Mouse (Mus musculus): ENCODE results near the gene Tmem150c. TPM values are rescaled to one million over a fixed set of nuclear protein-coding genes. Genes with fewer than 3 reads are reported as not detected.

Gene Tmem150c
- polyA plus RNA-seq, 2 experiments = 0.24 to 0.37 TPM

- H3K9ac ChIP-seq (replicated peaks) = no peak overlapping the region
- H3K4me3 ChIP-seq (ENCODE audit: insufficient read depth in 1 of 2, low read depth in 2 of 2, low read length in 2 of 2) = no peak overlapping the region
- no peak for TF ChIP-seq CTCF (IDR thresholded peaks at IDR 0.05; ENCODE audit: low read depth)
- no peak for TF ChIP-seq EP300 (IDR thresholded peaks at IDR 0.05; ENCODE audit: low read depth)
- 74% methylated on average over 9 of the region's 9 CpGs for WGBS (ENCODE audit: insufficient replicate concordance)
- no peaks in the 10 kb centered on the region for H3K9me3 ChIP-seq (ENCODE audit: control insufficient read depth, low read length)
- no peaks in the 10 kb centered on the region for H3K36me3 ChIP-seq (replicated peaks; ENCODE audit: control insufficient read depth, insufficient read depth, low read depth)
- H3K4me1 ChIP-seq (replicated peaks; ENCODE audit: control insufficient read depth in 2 of 2, insufficient read depth in 2 of 2, low read length in 1 of 2) = no peaks in the 10 kb centered on the region
- H3K4me2 ChIP-seq (ENCODE audit: low read depth) = no peak overlapping the region
- H3K27ac ChIP-seq = no peak overlapping the region
- DNase-seq (ENCODE audit: low read depth in 3 of 3, low spot score in 3 of 3) (no peak), ATAC-seq (ENCODE audit: insufficient read depth) (no peak)
- H3K27me3 ChIP-seq (ENCODE audit: control insufficient read depth, insufficient read depth, low read length) = no peaks in the 10 kb centered on the region
Observed at GRCm38 (mm10) chr5:100108866-100109265, 50.7 kb downstream of the Tmem150c start.

GRCm38 (mm10) chr5:100102395-100102794 lies 57.2 kb downstream of the Tmem150c start:
- no peak overlapping the region for H3K4me2 ChIP-seq (ENCODE audit: low read depth)
- H3K4me3 ChIP-seq (ENCODE audit: insufficient read depth in 1 of 2, low read depth in 2 of 2, low read length in 2 of 2) = no peak overlapping the region
- no peak overlapping the region for H3K9ac ChIP-seq (replicated peaks)
- DNase-seq (ENCODE audit: low read depth in 3 of 3, low spot score in 3 of 3) (no peak), ATAC-seq (ENCODE audit: insufficient read depth) (no peak)
- no peaks in the 10 kb centered on the region for H3K36me3 ChIP-seq (replicated peaks; ENCODE audit: control insufficient read depth, insufficient read depth, low read depth)
- no peak overlapping the region for H3K27ac ChIP-seq
- 50% methylated on average over 1 of the region's 1 CpGs for WGBS (ENCODE audit: insufficient replicate concordance)
- H3K4me1 ChIP-seq (replicated peaks; ENCODE audit: control insufficient read depth in 2 of 2, insufficient read depth in 2 of 2, low read length in 1 of 2) = no peaks in the 10 kb centered on the region
- no peaks in the 10 kb centered on the region for H3K9me3 ChIP-seq (ENCODE audit: control insufficient read depth, low read length)
- TF ChIP-seq EP300 (IDR thresholded peaks at IDR 0.05; ENCODE audit: low read depth) (no peak), CTCF (IDR thresholded peaks at IDR 0.05; ENCODE audit: low read depth) (no peak)
- no peaks in the 10 kb centered on the region for H3K27me3 ChIP-seq (ENCODE audit: control insufficient read depth, insufficient read depth, low read length)

DNA sequence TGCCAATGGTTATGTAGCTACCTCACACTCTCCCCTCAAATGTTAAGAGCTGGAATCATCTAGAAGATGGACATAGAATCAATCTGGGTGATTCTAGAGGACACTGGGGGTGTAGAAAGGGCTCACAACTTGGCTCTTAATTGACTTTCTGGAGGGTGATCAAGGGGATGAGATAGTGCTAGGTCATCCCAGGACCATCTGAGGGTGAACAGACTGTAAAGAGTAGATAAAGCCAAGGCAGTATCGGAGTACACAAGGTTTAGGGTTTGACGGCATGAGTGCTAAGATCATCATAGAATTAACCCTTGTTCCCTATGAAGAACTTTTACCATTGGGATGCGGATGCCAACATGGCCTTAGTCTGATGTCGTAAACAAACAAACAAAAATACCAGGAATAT lies 61.6 kb downstream of the Tmem150c start:
- ATAC-seq (ENCODE audit: insufficient read depth) = no peak
- H3K9ac ChIP-seq (replicated peaks) = no peak overlapping the region

GRCm38 (mm10) chr5:100096955-100097354 lies 62.7 kb downstream of the Tmem150c start:
- H3K36me3 ChIP-seq (replicated peaks; ENCODE audit: control insufficient read depth, insufficient read depth, low read depth) = no peaks in the 10 kb centered on the region
- H3K9ac ChIP-seq (replicated peaks) = no peak overlapping the region
- H3K9me3 ChIP-seq (ENCODE audit: control insufficient read depth, low read length) = no peaks in the 10 kb centered on the region
- DNase-seq (ENCODE audit: low read depth in 3 of 3, low spot score in 3 of 3) (no peak), ATAC-seq (ENCODE audit: insufficient read depth) (no peak)
- no peak overlapping the region for H3K4me2 ChIP-seq (ENCODE audit: low read depth)
- TF ChIP-seq EP300 (IDR thresholded peaks at IDR 0.05; ENCODE audit: low read depth) = no peak
- no peak for TF ChIP-seq CTCF (IDR thresholded peaks at IDR 0.05; ENCODE audit: low read depth)
- H3K4me3 ChIP-seq (ENCODE audit: insufficient read depth in 1 of 2, low read depth in 2 of 2, low read length in 2 of 2) = no peak overlapping the region
- no peak overlapping the region for H3K27ac ChIP-seq
- no peaks in the 10 kb centered on the region for H3K27me3 ChIP-seq (ENCODE audit: control insufficient read depth, insufficient read depth, low read length)
- no peaks in the 10 kb centered on the region for H3K4me1 ChIP-seq (replicated peaks; ENCODE audit: control insufficient read depth in 2 of 2, insufficient read depth in 2 of 2, low read length in 1 of 2)
- 47% methylated on average over 5 of the region's 5 CpGs for WGBS (ENCODE audit: insufficient replicate concordance)

More for the DNA sequence above, 61.6 kb downstream of the Tmem150c start:
- H3K27me3 ChIP-seq (ENCODE audit: control insufficient read depth, insufficient read depth, low read length) = no peaks in the 10 kb centered on the region
- H3K4me1 ChIP-seq (replicated peaks; ENCODE audit: control insufficient read depth in 2 of 2, insufficient read depth in 2 of 2, low read length in 1 of 2) = no peaks in the 10 kb centered on the region
- WGBS (ENCODE audit: insufficient replicate concordance) = 60% methylated on average over 4 of the region's 4 CpGs
- H3K9me3 ChIP-seq (ENCODE audit: control insufficient read depth, low read length) = no peaks in the 10 kb centered on the region
- no peak for TF ChIP-seq EP300 (IDR thresholded peaks at IDR 0.05; ENCODE audit: low read depth)
- no peak for TF ChIP-seq CTCF (IDR thresholded peaks at IDR 0.05; ENCODE audit: low read depth)
- no peak overlapping the region for H3K27ac ChIP-seq
- no peak for DNase-seq (ENCODE audit: low read depth in 3 of 3, low spot score in 3 of 3)
- no peaks in the 10 kb centered on the region for H3K36me3 ChIP-seq (replicated peaks; ENCODE audit: control insufficient read depth, insufficient read depth, low read depth)
- H3K4me2 ChIP-seq (ENCODE audit: low read depth) = no peak overlapping the region
- no peak overlapping the region for H3K4me3 ChIP-seq (ENCODE audit: insufficient read depth in 1 of 2, low read depth in 2 of 2, low read length in 2 of 2)

- Histone ChIP-seq H3K4me2 (ENCODE audit: low read depth) (no peak overlapping the region), H3K9ac (replicated peaks) (no peak overlapping the region), H3K27ac (no peak overlapping the region), H3K27me3 (ENCODE audit: control insufficient read depth, insufficient read depth, low read length) (no peaks in the 10 kb centered on the region), H3K9me3 (ENCODE audit: control insufficient read depth, low read length) (no peaks in the 10 kb centered on the region), H3K4me1 (replicated peaks; ENCODE audit: control insufficient read depth in 2 of 2, insufficient read depth in 2 of 2, low read length in 1 of 2) (no peaks in the 10 kb centered on the region), H3K4me3 (ENCODE audit: insufficient read depth in 1 of 2, low read depth in 2 of 2, low read length in 2 of 2) (no peak overlapping the region), H3K36me3 (replicated peaks; ENCODE audit: control insufficient read depth, insufficient read depth, low read depth) (no peaks in the 10 kb centered on the region)
- ATAC-seq (ENCODE audit: insufficient read depth) = no peak
- 35% methylated on average over 17 of the region's 17 CpGs for WGBS (ENCODE audit: insufficient replicate concordance)
- no peak for DNase-seq (ENCODE audit: low read depth in 3 of 3, low spot score in 3 of 3)
- no peak for TF ChIP-seq EP300 (IDR thresholded peaks at IDR 0.05; ENCODE audit: low read depth)
- no peak for TF ChIP-seq CTCF (IDR thresholded peaks at IDR 0.05; ENCODE audit: low read depth)
Observed at GRCm38 (mm10) chr5:100091602-100092001, 68.0 kb downstream of the Tmem150c start.

Data from liver, embryonic 14.5 days (tissue).